Mouse (Mus musculus): Measurements from ENCODE around the gene Tubb2a.

The Tubb2a gene

DNA sequence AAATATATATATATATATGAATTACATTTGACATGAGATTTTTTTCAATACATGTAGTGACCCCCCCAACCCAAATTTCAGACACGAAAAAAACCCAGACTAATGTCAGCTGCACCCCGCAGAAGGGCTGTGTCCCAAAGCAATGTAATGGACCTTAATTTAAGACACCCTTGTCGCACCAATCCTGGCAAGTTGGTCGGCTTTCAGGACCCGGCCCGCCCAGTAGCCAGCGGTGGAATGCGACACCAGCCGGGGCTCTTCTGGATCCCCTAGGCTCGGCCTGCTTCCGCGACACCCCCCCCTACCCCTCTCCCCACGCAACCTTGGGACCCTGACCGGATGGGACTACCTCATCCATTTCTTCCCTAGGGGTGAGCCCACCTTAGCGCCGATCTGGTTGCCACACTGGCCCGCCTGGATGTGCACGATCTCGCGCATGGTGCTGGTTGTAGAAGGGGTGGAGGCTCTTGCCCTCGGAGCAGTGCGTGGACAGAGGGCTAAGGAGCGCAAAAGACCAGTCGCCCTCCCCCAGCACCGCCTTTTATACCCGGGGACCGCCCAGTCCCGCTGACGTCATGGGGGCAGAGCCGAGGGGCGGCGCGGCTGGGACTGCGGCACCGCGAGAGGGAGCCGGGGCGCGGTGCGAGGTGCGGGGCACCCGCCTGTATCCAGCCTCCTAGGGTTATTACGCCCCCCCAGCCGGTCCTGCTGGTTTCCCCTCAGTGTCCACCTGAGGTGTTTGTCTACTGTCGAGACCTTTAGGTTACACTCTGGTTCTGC is at the start of gene Tubb2a:
Tubb2a (minus strand) TSS at position 516 of the 780 bp plus-strand sequence.
- peak; percentile 83 for DNase-seq (ENCODE audit: low spot score)

DNA sequence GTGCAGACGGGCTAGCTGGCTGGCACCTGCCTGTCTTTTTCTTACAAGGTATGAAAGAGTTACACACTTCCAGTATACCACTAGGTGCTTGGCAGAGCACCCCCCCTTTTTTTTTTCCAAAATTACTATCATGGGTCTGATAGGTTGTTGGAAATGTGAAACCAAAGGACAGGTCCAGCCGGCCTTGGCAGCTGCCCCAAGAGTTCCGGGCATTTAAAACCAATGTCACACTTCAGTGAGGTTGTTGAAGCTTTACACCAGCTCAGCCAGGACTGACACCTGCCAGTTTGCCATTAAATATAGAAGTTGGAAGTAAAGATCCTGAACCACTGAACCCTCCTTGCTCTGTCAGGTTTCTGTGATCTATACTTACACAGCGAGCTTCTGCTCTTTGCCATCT is 47.9 kb upstream of the Tubb2a start:
- no peak for DNase-seq (ENCODE audit: low spot score)

DNA sequence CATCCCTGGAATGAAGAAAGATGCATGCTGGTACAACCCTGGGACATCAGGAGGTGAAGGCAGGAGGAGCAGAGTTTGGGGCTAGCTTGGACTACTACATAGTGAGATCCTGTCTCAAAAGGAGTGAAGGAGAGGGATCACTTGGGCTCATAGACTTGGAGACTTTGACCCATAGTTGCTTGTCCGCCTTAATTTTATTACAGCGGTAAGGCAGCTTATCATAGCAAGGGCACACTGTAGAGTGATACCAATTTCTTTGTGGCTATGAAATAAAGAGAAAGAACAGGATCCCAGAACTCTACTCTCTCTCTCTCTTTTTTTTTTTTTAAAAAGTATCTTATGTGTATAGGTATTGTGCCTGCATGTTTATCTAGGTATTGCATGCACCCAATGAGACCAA is 42.7 kb upstream of the Tubb2a start:
- DNase-seq (ENCODE audit: low spot score): no peak

DNA sequence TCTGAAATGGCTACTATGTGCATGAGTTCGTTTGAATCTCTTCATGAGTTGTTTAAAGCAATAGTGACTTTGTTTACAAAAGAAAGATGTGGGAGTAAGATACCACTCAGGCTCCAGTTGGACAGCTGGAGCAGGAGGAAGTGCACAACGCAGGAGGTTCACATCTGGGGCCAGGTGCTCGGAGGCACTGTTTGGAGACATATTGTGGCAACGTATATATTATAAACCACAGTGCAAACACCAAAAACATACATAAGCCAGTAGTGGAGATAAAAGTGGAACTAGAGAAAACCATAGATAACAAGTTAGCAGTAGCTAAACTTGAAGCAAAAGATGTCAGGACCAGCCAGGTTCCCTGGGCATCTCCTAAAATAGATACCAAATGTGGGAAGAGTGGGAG is 41.6 kb upstream of the Tubb2a start:
- DNase-seq (ENCODE audit: low spot score): no peak

DNA sequence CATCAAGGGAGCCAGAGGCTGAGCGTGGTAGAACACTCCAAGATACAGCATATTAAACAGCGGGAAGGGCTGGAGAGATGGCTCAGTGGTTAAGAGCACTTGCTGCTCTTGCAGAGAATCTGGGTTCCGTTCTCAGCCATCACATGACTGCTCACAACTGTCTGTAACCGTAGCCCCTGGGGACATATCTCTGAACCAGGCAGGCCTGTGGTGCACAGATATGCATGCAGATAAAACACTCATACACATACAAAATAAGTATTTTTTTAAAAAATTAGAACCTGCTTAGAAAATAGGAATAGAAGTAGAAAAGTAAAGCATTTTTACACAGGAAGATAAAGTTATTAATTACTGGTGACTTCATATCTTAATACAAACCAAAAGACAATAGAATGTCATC is 41.0 kb upstream of the Tubb2a start:
- DNase-seq (ENCODE audit: low spot score): no peak

DNA sequence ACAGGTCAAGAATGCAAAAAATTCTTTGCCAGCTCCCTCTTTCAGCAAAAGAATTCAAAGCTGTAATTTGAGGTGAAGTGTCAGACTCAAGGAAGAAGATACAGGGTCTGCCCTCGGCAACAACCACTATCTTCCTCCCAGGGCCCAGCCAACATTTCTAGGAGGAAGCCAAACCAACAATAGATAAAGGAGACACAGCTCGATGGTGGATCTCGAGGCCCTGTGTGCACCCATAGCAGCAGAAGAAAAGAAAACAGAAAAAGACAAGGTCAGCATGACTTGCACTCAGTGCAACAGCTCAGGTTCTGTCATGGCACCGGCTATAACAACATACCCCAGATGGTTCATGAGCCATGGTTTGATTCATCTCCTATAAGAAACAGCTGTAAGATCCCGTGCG is 38.7 kb upstream of the Tubb2a start:
- no peak for DNase-seq (ENCODE audit: low spot score)

DNA sequence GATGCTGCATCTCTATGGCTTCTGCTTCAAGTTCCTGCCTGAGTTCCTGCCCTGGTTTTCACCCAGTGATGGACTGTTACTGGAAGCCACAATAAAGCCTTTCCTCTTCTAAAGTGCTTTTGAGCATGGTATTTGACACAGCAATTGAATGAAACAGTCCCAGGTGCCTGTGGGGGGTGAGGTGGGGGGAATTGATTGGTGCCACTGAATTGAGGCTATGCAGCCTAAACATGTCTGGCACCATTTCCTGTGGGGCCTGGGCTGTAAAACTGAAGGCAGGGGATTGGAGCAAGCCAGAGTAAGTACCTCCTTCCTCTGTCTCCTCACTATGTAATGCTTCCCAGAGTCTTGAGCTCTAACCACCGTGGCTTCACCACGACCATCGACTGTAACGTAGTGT is 36.8 kb upstream of the Tubb2a start:
- DNase-seq (ENCODE audit: low spot score): no peak

DNA sequence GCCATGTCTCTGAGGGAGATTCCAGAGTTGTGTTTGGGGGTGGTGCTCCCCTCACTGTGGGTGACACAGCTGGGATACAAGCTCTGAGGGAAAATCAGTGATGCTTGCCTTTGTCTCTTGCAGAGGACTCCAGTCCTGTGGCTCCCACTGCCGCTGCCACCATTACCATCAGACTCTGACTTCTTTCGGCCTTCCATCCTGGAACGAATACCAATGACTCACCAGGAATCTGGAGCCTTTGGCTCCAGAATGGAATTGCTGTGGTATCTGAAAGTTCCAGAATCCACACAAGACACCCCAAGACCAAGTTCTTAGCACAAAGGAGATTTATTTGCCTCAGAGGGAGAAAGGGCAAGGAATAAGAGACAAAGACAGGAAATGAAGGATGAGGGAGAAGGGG is 35.3 kb upstream of the Tubb2a start:
- no peak for DNase-seq (ENCODE audit: low spot score)

DNA sequence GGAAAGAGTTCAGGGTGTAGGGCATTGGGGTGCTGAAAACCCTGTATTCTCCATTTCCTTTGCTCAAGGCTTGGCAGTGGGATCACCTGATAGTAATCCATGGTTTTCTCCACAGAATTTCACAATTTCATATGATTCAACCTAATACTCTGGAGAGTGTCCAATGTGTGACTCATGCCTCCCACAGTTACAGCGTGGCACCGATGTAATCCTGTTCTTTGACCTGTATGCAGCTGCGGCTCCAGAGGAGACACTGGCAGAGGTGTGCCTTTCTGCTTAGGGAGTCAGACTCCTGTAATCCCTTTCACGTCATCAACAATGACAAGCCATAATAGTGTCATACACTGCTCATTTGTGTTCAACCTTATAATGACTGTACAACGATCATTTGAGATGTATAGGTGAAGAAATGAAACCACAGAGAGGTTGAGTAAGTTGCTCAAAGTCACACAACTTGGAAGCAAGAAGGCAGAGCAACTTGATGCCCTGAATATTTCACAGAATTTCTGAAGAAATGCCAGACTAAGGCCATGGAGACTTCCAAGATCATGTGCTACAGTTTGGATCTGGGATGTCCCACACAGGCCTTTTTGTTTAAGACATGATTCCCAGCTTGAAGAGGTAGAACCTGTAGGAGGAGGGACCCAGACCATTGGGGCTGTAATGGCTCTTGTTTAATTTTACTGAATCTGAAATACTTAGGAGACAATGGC is 34.7 kb upstream of the Tubb2a start:
- no peak for DNase-seq (ENCODE audit: low spot score)

DNA sequence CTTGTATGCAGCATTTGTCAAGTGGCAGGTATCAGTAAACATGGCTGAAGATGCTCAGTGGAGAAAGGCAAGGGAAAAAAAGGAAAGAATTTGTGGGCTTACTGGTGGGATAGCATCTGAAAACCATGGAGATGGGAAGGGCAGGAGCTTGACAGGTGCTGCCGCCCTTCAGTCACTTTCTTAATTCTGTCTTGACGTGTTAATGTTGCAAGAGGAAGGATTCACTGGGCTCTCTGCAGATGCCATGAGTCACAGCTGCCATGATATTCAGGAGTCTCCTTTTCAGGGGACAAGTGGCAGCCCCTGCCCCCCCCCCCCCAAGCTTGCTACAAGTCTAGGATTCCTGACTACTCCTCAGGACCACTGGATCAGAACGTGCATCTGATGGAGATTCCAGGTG is 34.1 kb upstream of the Tubb2a start:
- DNase-seq (ENCODE audit: low spot score): no peak

DNA sequence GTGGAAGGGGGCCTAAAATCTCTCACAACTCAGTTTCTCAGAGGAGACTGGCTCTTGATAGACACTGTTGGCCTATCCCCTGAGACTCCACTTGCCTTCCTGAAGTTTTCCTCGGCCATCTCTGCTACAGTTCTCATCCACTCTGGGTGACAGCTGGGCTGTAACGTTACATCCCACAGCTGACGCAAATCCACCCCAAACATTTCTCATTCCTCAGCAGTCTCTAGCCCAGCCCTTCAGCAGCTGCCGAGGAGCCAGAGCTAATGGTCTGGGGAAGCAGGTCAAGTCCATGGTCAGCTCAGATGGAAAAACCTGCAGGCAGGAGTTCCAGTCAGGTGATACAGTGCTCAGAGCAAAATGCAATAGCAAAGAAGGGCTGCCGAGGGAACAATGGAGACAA is 33.2 kb upstream of the Tubb2a start:
- no peak for DNase-seq (ENCODE audit: low spot score)

DNA sequence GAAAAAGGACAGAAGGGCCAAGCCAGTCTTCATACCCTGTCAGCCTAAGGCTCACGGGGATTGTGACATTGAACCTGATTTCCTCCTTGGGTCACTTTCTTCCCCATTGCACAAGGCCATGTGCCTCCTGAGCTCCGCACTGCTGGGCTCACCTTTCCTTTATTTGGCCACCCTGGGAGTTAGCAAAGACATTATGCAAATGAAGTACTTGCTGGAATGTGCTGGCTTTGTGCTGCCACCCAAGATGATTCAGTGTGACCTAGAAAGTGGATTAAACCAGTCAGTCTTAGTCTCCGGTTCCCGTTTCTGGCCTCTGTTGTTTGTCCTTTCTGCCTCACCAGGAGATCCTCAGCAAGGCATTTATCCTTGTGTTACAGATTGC is 31.9 kb upstream of the Tubb2a start:
- no peak for DNase-seq (ENCODE audit: low spot score)

DNA sequence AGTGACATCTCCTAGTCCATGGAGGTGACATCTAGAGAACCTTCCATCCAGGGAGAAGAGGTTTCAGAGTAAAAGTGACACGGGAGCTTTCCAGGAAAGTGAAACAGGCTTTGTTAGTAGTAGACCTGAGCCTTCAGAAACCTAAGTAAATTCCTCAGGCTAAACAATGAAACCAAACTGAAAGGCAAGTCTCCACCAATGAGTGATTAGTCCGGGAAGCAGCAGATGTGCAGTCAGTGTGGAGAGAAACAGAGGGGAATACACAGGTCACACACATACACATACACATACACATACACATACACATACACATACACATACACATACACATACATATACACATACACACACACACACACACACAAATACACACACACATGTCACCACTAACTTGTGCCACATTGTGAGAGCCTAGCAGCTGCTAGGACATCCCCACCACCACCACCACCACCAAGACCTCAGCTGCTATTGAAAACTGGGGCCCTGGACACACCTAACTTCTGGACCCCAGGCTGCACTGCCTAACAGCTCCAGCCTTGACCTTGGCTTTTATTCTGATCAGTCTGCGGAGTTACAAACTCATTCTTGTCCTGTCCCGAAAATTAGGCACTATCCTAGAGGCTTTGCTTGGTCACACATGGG is 31.3 kb upstream of the Tubb2a start:
- no peak for DNase-seq (ENCODE audit: low spot score)

DNA sequence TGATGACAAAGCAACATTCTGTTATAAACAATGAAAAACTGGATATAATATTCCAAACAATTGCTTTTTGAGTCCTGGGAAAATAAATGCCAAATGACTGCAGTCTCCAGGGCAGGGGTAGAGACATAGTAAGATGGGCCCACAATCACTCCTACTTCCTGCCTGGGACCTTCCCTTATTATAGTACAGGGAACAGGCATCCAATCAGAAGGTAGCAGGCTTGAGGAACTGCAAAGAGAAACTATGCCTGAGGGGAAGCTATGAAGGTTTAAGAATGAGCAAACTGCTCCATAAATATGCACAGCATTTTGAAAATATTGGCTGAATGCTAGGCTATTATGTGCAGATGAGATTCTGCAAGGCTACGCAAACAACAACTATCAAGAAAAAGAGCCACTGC is 29.2 kb upstream of the Tubb2a start:
- DNase-seq (ENCODE audit: low spot score): no peak

DNA sequence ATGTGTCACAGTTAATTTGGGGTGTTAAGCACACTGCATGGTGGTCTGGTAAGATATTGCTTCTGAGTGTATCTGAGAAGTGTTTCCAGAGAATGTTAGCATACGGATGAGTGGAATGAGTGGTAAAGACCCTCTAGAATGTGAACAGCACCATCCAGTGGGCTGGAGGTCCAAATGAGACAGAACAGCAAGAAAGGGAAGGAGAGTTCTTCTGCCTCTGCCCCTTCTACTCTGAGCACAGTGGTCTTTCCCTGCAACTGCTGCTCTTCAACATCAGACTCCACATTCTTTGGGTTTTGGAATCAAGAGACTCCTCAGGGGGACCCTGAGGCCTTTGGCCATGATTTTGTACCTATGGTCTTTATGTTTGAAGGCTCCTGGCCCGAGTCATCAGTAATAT is 28.4 kb upstream of the Tubb2a start:
- DNase-seq (ENCODE audit: low spot score): no peak

DNA sequence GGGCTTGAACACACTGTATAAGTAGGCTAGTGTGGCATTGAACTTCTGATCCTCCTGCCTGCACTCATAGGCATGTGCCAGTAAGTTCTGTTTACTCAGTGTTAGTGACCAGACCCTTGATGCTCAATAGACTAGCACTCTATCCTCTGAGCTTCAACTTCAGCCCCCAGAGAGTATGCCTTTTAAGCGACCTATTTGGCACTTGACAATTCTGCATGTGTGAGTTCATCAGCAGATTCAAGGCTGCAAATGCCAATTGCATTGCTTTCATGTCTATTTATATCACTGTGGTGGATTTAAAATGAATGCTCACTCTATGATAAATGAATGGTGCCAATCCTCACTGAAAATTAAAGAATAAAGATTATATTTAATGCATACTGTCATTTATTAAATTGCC is 27.6 kb upstream of the Tubb2a start:
- no peak for DNase-seq (ENCODE audit: low spot score)

DNA sequence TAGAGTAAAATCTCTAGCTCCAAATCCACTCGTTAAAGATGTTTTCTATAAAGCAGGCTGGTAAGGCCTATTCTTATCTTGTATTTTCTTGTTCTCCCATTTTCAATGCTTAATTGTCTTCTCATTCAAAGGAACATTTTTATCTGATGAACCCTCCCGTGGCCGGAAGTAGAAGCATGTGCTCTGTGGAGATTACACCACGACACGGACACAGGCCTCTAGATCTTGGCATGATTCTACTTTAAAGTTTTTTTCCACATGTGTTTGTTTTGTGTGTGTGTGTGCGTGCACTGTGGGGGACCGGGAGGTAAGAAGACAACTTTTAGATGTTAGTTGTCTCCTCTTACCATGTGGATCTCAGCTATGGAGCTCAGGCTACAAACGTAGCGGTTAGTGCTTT is 24.1 kb upstream of the Tubb2a start:
- DNase-seq (ENCODE audit: low spot score): no peak

DNA sequence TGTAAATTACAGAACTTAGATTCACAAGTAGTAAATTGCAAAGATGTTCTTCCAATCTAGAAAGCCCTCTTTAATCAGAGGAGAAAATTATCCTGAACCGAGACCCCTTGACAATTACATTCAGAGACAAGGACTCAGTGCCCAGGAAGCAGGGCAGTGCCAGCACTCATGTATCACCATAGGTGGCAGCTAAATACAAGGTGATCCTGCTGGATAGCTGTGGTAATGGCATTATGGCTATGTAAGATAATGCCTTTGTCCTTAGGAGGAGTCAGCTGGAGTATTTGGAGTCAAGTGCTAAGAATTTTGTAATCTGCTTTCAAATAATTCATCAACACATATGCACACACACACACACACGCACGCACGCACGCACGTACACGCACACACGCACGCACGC is 23.4 kb upstream of the Tubb2a start:
- no peak for DNase-seq (ENCODE audit: low spot score)

DNA sequence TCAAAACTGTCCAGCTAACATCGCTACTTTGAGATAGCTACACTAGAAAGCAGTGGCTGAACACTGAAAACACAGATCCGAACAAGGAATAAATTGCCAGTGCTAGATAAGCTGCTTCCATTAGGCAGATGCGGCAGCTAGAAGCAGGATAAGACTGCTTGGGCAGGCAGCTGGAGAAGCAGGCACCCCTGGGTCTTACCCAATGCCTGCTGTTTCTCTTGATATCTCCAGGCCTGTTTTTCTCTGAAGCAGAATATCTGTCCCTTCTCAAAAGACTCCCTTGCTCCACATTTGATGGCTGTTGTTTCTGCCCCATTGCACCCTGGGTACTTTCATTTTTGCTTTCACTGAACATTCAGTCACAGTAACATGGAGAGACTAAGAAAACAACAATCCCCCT is 22.9 kb upstream of the Tubb2a start:
- no peak for DNase-seq (ENCODE audit: low spot score)

DNA sequence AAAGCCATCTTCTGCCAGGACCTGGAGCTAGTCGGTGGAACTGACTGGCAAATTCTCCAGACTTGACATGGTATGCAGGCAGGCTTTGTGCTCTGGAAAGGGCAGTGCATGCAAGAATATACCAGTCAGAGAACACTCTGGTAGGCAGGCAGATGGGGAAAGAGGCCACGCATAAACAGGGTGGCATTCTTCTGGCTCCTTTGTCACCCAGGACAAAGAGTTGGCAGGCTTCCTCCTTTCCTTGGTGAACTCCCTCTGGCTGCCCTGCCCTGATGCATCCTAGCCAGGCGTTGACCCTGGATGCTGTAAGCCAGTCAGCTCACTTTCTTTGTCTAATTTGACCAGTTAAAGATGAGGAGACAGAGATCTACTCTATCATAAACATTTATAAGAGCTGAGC is 19.3 kb upstream of the Tubb2a start:
- no peak for DNase-seq (ENCODE audit: low spot score)

DNA sequence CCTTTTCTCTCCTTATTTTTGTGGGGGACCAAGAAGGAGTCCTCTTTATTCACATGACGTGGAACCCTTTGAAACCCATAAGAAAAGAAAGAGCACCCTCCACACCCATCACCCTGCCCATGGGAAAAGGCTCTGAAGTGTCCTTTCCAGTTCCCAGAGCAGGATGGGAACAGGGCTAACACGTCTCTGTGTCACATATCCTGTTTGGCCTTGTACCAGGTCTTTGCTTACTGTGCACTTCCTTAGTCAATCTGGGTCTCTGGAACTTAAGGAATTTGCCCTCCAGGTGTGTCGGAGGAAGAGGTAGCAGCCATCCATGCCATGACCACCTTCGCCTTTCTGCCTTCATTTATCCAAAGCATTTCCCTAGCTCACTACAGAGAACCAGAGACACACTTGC is 18.6 kb upstream of the Tubb2a start:
- no peak for DNase-seq (ENCODE audit: low spot score)

DNA sequence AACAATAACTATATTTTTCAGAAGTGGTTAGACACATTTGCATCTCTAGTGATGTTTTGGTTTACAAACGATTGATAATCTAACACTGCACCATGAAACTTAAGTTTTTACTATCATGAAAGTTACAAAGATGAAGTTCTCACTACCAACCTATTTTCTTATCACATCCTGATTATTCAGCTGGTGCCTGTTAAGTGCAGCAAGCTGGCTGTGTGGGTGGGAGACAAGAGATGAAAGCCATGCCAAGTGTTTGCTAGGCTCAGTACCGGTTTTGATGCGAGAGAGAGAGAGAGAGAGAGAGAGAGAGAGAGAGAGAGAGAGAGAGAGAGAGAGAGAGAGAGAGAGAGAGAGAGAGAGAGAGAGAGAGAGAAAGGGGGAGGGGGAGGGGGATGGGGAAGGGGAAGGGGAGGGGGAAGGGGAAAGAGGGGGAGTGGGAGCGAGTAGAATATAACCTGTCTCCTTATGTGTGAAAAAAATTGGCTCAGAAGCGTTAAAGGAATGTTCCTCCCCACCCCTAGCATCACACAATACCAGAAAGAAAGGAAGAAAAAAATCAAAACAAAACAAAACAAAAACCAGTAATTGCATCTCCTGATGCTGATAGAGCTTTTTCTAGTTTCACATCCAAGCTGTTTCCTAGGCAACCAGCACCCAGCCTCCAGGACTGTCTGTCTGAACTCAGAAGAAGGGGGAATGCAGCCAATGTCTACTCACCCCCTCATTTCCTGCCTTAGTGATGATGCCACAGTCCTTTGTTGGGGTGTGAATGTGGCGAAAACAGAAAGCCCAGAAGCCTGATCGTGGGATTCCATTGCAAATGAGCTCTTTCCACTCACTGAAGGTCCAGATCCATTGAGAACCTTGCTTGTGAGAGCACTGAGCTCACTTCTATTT is 18.0 kb upstream of the Tubb2a start:
- no peak for DNase-seq (ENCODE audit: low spot score)

Measured in ovary, postnatal 10 days (tissue).